Mouse (Mus musculus) intestine, embryonic 14.5 days (tissue): Measurements from ENCODE around the gene Cdk19. TPM values are rescaled to one million over a fixed set of nuclear protein-coding genes. Genes with fewer than 3 reads are reported as not detected.

Experiments
- ATAC-seq: fragments of 200-750 bp; cut with Nextera tagmentation; replicated peaks from 2 replicates; pipeline ENCODE4 v1.8.0; 2017; ENCODE audit warnings: low read depth, moderate number of reproducible peaks, moderate TSS enrichment, moderate library complexity; ENCODE audit not compliant: low FRiP score, low TSS enrichment
- DNase-seq: peaks from one replicate; pipeline ENCODE4 v3.0.0-alpha.2; 2018; ENCODE audit warnings: low spot score
- H3K27ac ChIP-seq: fragments of 300-500 bp; sonication (generic); 2 replicates; pipeline ENCODE4 v1.5.1; 2014; ENCODE audit warnings: low read depth, mild to moderate bottlenecking, control low read depth
- H3K27me3 ChIP-seq: fragments of 300-500 bp; sonication (generic); replicated peaks from 2 replicates; pipeline ENCODE4 v1.6.1; 2014; ENCODE audit warnings: low read length, control low read depth; ENCODE audit not compliant: control insufficient read depth, insufficient read depth
- H3K36me3 ChIP-seq: fragments of 300-500 bp; sonication (generic); 2 replicates; pipeline ENCODE4 v1.6.1; 2014; ENCODE audit warnings: low read length, control low read depth; ENCODE audit not compliant: control insufficient read depth, insufficient read depth
- H3K4me1 ChIP-seq: fragments of 300-500 bp; sonication (generic); replicated peaks from 2 replicates; pipeline ENCODE4 v1.6.1; 2014; ENCODE audit warnings: low read length, control low read depth, mixed read lengths; ENCODE audit not compliant: control insufficient read depth, insufficient read depth
- H3K4me2 ChIP-seq: fragments of 300-500 bp; sonication (generic); 2 replicates; pipeline ENCODE4 v1.6.1; 2014; ENCODE audit warnings: low read length
- H3K4me3 ChIP-seq: fragments of 300-500 bp; sonication (generic); 2 replicates; pipeline ENCODE4 v1.5.1; 2014; ENCODE audit warnings: low read depth, low read length, control low read depth, mixed read lengths
- H3K9ac ChIP-seq: fragments of 300-500 bp; sonication (generic); 2 replicates; pipeline ENCODE4 v1.6.1; 2014; ENCODE audit warnings: mild to moderate bottlenecking, low read length
- H3K9me3 ChIP-seq: fragments of 300-500 bp; sonication (generic); 2 replicates; pipeline ENCODE4 v1.6.1; 2016; ENCODE audit warnings: low read length, control low read depth; ENCODE audit not compliant: control insufficient read depth
- WGBS: fragments of 180-500 bp; shearing (Covaris S2); extraction: QIAGEN DNeasy Blood & Tissue Kit; methylation state at CpG from one replicate; pipeline ENCODE4 v1.1.7; 2014; 5-methylcytosine and 5-hydroxymethylcytosine counted together
- polyA plus RNA-seq: library from polyadenylated mRNA; unstranded; fragments of >200 nt; fragmentation: Nextera tagmentation; extraction: Ambion mirVana; gene quantifications from 2 replicates; pipeline ENCODE4 v1.2.1, GENCODE M21; 2014

Gene Cdk19
- polyA plus RNA-seq, 1 experiment from 2014 or later: 8.7 TPM

DNA sequence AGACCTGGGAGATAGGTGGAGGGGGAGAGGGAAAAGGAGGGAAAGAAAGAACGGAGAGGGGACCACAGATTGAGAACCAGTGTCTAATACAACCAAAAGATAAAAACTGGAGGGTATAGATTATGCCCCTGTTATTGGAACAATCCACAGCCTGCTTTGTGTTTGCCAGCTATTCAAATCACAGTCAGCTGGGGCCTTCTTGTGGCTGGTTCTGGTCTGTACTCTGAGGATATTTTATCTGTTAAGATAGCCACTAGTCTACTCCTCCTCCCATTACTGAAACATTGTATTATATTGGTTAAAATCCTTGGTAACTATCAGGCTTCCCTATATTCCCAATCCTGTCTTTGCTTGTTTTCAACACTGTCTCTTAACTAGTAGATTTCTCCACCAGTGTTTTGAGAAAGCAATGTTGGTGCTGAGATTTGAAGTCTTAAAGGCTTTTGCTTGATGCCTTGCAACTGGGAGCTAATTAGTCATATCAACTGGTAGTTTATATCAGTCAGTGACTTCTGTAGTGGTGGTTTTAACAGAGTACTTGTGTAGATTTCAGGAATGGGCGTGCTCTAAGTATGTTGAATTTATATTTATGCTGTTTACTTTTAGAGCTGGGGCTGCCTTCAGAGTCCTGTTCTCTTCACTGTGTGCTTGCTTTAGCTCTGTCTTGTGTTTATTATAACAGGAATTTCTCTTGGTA lies 54.2 kb downstream of the Cdk19 start:
- no peak for DNase-seq
- Histone ChIP-seq H3K27me3 (no peaks in the 10 kb centered on the region), H3K9ac (no peak overlapping the region), H3K36me3 (no peaks in the 10 kb centered on the region), H3K4me3 (no peak overlapping the region), H3K4me2 (no peak overlapping the region), H3K9me3 (no peaks in the 10 kb centered on the region), H3K27ac (no peak overlapping the region), H3K4me1 (no peaks in the 10 kb centered on the region; the same call in 1 of the 2 replicates)
- no peak for ATAC-seq
- 68% methylated on average over 2 of the region's 2 CpGs for WGBS

DNA sequence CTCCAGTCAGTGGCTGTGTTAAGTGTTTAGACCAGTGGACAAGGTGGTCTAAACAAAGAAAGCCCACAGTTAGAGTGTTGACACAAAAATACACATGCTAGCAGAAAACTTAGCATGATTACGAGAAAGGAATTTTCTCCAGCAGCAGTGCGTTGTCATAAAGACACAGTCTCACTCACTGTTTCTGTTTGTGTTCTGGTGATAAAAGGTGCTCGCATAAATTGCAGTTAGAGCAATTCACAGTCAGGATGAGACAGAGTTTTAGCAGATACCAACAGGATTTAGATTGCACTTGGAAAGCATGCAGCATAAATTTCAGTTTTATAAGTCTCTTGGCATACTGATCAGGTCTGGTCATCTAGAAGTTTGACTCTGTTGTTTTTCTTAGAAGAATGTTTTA lies 59.5 kb downstream of the Cdk19 start:
- ATAC-seq (no peak), DNase-seq (no peak)
- 31% methylated on average over 3 of the region's 3 CpGs for WGBS
- Histone ChIP-seq H3K4me2 (no peak overlapping the region), H3K27ac (no peak overlapping the region), H3K9ac (no peak overlapping the region), H3K36me3 (no peaks in the 10 kb centered on the region), H3K27me3 (no peaks in the 10 kb centered on the region), H3K9me3 (no peaks in the 10 kb centered on the region), H3K4me1 (no peaks in the 10 kb centered on the region), H3K4me3 (no peak overlapping the region)

GRCm38 (mm10) chr10:40399328-40399727 lies 60.0 kb downstream of the Cdk19 start:
- H3K4me3 ChIP-seq: no peak overlapping the region
- no peaks in the 10 kb centered on the region for H3K9me3 ChIP-seq
- no peak overlapping the region for H3K4me2 ChIP-seq
- no peaks in the 10 kb centered on the region for H3K27me3 ChIP-seq
- DNase-seq: no peak
- H3K4me1 ChIP-seq: no peaks in the 10 kb centered on the region
- H3K27ac ChIP-seq: no peak overlapping the region
- ATAC-seq: no peak
- H3K36me3 ChIP-seq: no peaks in the 10 kb centered on the region
- H3K9ac ChIP-seq: no peak overlapping the region
- WGBS: 71% methylated on average over 2 of the region's 2 CpGs

DNA sequence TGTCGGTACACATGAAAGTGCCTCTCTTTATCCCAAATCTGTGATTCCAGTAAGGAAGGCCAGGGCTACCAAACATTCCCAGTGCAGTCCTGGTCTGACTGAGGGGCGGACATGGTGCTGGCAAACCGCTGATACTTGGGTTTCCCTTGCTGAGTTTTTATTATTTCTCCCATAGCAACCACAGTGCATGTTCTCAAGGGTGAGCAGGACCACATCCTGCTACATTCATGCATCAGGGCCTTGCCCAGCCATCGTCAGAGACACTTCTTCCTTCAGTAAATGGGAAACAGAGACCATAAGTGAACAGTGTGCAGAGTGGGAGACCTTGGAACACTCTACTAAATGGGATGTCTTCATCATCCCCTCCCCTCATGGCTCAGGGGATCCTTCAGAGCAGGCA lies 60.9 kb downstream of the Cdk19 start:
- DNase-seq (no peak), ATAC-seq (no peak)
- WGBS: 76% methylated on average over 4 of the region's 4 CpGs
- H3K4me2 ChIP-seq: no peak overlapping the region
- H3K4me1 ChIP-seq: no peaks in the 10 kb centered on the region
- H3K9ac ChIP-seq: no peak overlapping the region
- no peaks in the 10 kb centered on the region for H3K9me3 ChIP-seq
- no peak overlapping the region for H3K4me3 ChIP-seq
- no peaks in the 10 kb centered on the region for H3K27me3 ChIP-seq
- no peak overlapping the region for H3K27ac ChIP-seq
- H3K36me3 ChIP-seq: no peaks in the 10 kb centered on the region

DNA sequence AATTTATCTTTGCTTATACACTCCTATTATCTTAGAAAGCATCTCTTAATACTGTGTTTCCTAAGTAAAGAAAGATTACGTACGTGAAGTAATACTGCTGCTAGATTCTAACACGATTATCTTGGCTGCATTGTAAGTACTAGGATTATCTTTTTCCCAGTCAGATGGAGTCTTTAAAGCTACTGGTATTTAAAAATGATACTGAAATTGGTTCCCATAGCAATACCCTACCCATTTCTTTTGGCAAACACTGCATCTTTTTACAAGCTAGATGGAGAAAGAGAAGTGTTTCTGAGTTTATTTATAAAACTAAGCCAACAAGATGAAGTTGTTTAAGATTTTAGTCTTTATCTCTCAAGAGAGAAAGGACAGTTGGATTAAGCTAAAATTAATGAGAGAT lies 67.3 kb downstream of the Cdk19 start:
- Histone ChIP-seq H3K9ac (no peak overlapping the region), H3K36me3 (no peaks in the 10 kb centered on the region), H3K4me1 (no peaks in the 10 kb centered on the region), H3K9me3 (no peaks in the 10 kb centered on the region), H3K27ac (no peak overlapping the region), H3K27me3 (no peaks in the 10 kb centered on the region), H3K4me2 (no peak overlapping the region), H3K4me3 (no peak overlapping the region)
- 75% methylated on average over 3 of the region's 3 CpGs for WGBS
- DNase-seq (no peak), ATAC-seq (no peak)

- Histone ChIP-seq H3K4me2 (no peak overlapping the region), H3K27ac (no peak overlapping the region), H3K4me3 (no peak overlapping the region), H3K4me1 (no peaks in the 10 kb centered on the region), H3K36me3 (no peaks in the 10 kb centered on the region), H3K9ac (no peak overlapping the region), H3K27me3 (no peaks in the 10 kb centered on the region), H3K9me3 (no peaks in the 10 kb centered on the region)
- 83% methylated on average over 2 of the region's 2 CpGs for WGBS
- no peak for ATAC-seq
- no peak for DNase-seq
These were observed 70.0 kb downstream of the Cdk19 start for GRCm38 (mm10) chr10:40409336-40409735.

GRCm38 (mm10) chr10:40411370-40411769 lies 72.0 kb downstream of the Cdk19 start:
- H3K4me3 ChIP-seq: no peak overlapping the region
- no peak overlapping the region for H3K4me2 ChIP-seq
- H3K27ac ChIP-seq: no peak overlapping the region
- DNase-seq: no peak
- WGBS: 98% methylated on average over 2 of the region's 2 CpGs
- H3K36me3 ChIP-seq: no peaks in the 10 kb centered on the region
- H3K27me3 ChIP-seq: no peaks in the 10 kb centered on the region
- no peaks in the 10 kb centered on the region for H3K4me1 ChIP-seq
- H3K9me3 ChIP-seq: no peaks in the 10 kb centered on the region
- no peak for ATAC-seq
- H3K9ac ChIP-seq: no peak overlapping the region

- Histone ChIP-seq H3K27me3 (no peaks in the 10 kb centered on the region), H3K27ac (no peak overlapping the region), H3K4me3 (no peak overlapping the region), H3K36me3 (no peaks in the 10 kb centered on the region), H3K9ac (no peak overlapping the region), H3K4me2 (no peak overlapping the region), H3K9me3 (no peaks in the 10 kb centered on the region), H3K4me1 (0 out of 2 replicates have a peak, but pooled peaks cover 3% of the 10 kb centered on the region)
- 43% methylated on average over 7 of the region's 7 CpGs for WGBS
- ATAC-seq: 0 out of 2 replicates have a peak, but pooled peaks have one; percentile 23
- no peak for DNase-seq
These were observed 77.6 kb downstream of the Cdk19 start for GRCm38 (mm10) chr10:40416944-40417343.

DNA sequence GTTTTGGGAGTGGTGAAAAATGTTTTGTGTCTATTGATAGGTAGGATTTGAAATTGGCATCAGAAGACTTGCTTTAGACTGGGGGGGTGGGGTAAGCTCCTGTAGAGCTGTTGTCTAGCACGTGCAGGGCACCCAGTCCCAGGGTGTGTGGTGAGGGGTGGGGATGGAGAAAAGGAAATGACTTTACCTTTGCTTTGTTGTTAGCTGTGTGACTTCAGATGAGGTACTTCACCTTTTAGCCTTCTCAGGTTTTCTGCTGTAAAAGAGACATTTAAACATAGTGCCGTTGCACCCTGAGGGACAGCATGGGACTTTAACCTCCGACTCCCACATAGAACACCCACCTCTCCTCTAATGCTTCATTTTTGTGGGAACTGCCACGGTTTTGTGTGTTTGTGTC lies 80.5 kb downstream of the Cdk19 start:
- 0 out of 2 replicates have a peak, but pooled peaks cover 3% of the 10 kb centered on the region for H3K4me1 ChIP-seq
- H3K9ac ChIP-seq: no peak overlapping the region
- 65% methylated on average over 4 of the region's 4 CpGs for WGBS
- DNase-seq: no peak
- no peak for ATAC-seq
- H3K9me3 ChIP-seq: no peaks in the 10 kb centered on the region
- H3K4me3 ChIP-seq: no peak overlapping the region
- no peaks in the 10 kb centered on the region for H3K36me3 ChIP-seq
- H3K4me2 ChIP-seq: no peak overlapping the region
- H3K27ac ChIP-seq: no peak overlapping the region
- H3K27me3 ChIP-seq: no peaks in the 10 kb centered on the region
